Mouse (Mus musculus) adrenal gland, postnatal 36 days (tissue): ENCODE data around the gene Olfr1318. TPM values are rescaled to one million over a fixed set of nuclear protein-coding genes. Genes with fewer than 3 reads are reported as not detected.

Experiments
- DNase-seq, 2 experiments: peaks; one replicate each; pipeline ENCODE4 v3.0.0; 2021; ENCODE audit warnings: mixed read lengths in 1 of 2
- long read RNA-seq, 2 experiments: library from polyadenylated mRNA; stranded (forward); transcript quantifications; one replicate each; pipeline ENCODE4 v2.0.0; 2021; ENCODE audit warnings: borderline sequencing depth in 2 of 2
- total RNA-seq, 2 experiments: library from RNA; stranded (reverse); gene quantifications; 2 replicates each; pipeline ENCODE4 v1.2.3; 2021

The Olfr1318 gene
- total RNA-seq, result not detected
- long read RNA-seq, experiment 1, result 0 reads
- long read RNA-seq, experiment 2, result 0 reads

DNA sequence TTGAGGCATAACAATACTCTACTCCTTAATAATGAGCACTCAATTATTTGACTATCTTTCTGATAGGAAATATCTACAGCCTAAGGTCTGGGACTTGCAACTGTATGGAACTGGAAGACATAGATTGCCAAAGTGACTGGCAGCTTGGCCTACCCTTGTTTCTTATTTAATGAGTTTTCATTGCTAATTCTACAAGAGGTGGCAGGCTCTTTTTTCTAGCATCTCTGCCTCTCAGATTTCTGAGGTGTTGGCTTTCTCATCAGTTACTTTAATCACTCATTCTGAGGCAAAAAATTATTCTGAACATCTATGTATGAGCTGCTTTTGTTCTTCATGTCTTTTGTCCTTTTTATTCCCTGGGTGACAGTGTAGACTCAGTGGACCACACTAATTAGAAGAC is at the start of gene Olfr1318:
TSS of gene Olfr1318 (plus strand) at position 301 of the 400 bp plus-strand sequence.
- no peak for DNase-seq

DNA sequence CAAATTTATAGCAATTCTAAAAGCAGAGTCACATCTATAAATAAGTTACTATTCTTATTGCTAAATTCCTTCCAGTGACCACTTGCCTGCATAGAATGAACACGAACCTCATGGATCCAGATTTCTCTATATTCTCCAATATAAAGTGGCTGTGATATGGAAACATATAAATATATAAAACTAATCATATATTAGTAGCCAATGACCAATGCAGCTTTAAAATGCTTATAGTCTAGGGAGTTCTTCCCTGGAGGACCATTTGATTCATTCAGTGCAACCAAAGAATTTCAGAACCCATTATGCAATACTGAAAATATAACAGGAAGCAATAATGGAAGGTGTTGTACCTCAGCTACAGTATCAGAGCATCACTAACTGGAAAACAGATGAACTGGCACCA is 38.7 kb upstream of the Olfr1318 start, which contains the start of gene Olfr1315-ps1:
TSS of gene Olfr1315-ps1 (minus strand) at position 101 of the 400 bp plus-strand sequence.
- DNase-seq, result no peak

DNA sequence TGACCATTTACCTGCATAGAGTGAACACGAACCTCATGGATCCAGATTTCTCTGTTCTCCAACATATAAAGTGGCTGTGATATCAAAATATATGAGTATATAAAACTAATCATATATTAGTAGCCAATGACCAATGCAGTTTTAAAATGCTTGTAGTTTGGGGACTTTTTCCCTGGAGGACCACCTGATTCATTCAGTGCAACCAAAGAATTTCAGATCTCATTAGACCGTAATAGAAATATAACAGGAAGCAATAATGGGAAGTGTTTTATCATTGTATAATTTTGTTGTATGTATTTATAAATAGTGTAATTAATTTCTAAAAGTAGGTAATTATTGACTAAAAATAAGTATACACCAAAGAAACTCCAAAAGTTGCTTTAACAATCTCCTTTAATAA is 19.1 kb upstream of the Olfr1318 start, which contains the start of gene Olfr1316:
TSS of gene Olfr1316 (minus strand) at position 101 of the 400 bp plus-strand sequence.
- DNase-seq, result no peak

DNA sequence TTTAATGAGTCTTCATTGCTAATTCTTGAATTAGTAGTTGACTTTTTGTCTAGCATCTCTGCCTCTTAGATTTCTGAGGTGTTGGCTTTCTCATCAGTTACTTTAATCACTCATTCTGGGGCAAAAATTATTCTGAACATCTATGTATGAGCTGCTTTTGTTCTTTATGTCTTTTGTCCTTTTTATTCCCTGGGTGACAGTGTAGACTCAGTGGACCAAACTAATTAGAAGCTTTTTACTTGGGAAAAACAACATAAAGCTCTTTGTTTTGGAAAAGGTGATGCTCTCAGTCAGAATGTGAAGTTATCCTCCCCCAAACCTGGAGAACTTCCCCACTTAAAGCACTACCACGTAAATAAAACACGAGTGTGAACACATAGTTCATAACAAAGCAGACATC is 14.0 kb upstream of the Olfr1318 start, which contains the start of gene Olfr1317:
TSS of gene Olfr1317 (plus strand) at position 301 of the 400 bp plus-strand sequence.
- no peak for DNase-seq

DNA sequence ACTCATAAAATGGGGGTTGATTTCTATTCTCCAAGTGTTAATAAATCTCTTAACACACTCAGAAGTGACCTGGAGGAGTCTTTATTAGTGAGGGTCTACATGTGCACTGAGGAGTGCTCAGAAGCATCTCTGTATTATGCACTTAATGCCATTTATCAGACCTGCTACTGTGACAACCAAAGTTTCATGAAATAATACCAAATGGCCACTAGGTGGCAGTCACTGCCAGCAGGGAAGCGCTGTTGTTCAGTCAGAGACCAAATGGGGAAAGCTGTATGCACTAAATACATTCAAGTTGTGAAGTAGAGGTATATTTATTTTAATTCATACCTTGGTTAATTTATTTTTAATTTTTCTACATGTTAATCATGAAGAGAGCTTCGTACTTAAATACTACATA is 42.9 kb downstream of the Olfr1318 start:
- DNase-seq, result peak; percentile 20 to 44

DNA sequence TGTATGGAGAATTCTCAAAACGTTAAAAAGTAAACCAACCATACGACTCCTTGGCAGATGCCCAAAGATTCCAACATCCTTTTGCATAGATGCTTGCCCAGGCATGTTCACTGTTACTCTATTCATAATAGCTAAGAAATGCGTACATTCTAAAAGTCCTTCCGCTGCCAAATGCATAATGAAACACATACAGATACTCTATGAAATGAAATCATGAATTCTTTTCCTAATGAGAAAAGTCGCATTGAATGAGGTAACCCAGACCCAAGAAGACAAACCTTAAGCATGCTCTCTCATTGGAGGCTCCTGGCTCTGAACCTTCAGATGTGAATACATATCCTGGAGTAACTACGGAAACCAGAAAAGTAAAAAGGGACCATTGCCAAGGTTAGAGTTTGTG is 49.1 kb downstream of the Olfr1318 start:
- no peak for DNase-seq

Other genes with a start within 250 kb of the Olfr1318 start
- gene Olfr1306, start 237.9 kb upstream of the Olfr1318 start, total RNA-seq, result not detected
- gene Olfr1307, start 204.8 kb upstream of the Olfr1318 start, total RNA-seq, result under 1 TPM in 1 of 2 experiments, not detected in 1; 0.03 TPM
- gene Olfr1308, start 189.3 kb upstream of the Olfr1318 start, total RNA-seq, result not detected
- gene Olfr1309, start 163.9 kb upstream of the Olfr1318 start, total RNA-seq, result not detected
- gene Olfr1310, start 141.5 kb upstream of the Olfr1318 start, total RNA-seq, result not detected
- not detected for gene Olfr1311, start 129.8 kb upstream of the Olfr1318 start, total RNA-seq
- not detected for gene Olfr1312, start 104.0 kb upstream of the Olfr1318 start, total RNA-seq
- gene Olfr1313, start 76.4 kb upstream of the Olfr1318 start, total RNA-seq, result not detected
- gene Olfr1314, start 57.4 kb upstream of the Olfr1318 start, total RNA-seq, result not detected
- gene Olfr1315-ps1, start 38.8 kb upstream of the Olfr1318 start, total RNA-seq, result not detected
- not detected for gene Olfr1316, start 19.2 kb upstream of the Olfr1318 start, total RNA-seq
- not detected for gene Olfr1317, start 13.9 kb upstream of the Olfr1318 start, total RNA-seq
- gene Lpcat4, start 85.3 kb downstream of the Olfr1318 start, total RNA-seq, result 1 to 10 TPM; 2.8 to 5.9 TPM
- gene Nutm1, start 105.1 kb downstream of the Olfr1318 start, total RNA-seq, result not detected
- gene Nop10, start 107.7 kb downstream of the Olfr1318 start, total RNA-seq, result 100 to 1,000 TPM; 112 to 150 TPM
- 10 to 100 TPM; 32.1 to 36.1 TPM for gene Slc12a6, start 111.6 kb downstream of the Olfr1318 start, total RNA-seq
- under 1 TPM in 1 of 2 experiments, not detected in 1; 0.26 TPM for gene Gm21985, start 112.1 kb downstream of the Olfr1318 start, total RNA-seq
- 10 to 100 TPM; 91.4 to 92.6 TPM for gene Emc4, start 213.8 kb downstream of the Olfr1318 start, total RNA-seq
- 10 to 100 TPM; 11.2 to 12.5 TPM for gene Katnbl1, start 225.0 kb downstream of the Olfr1318 start, total RNA-seq